Mouse (Mus musculus): Measurements from ENCODE around the gene Rps16. TPM values are rescaled to one million over a fixed set of nuclear protein-coding genes. Genes with fewer than 3 reads are reported as not detected.

Gene Rps16
- total and polyA plus RNA-seq, 2 experiments from 2014 or later = 154 to 575 TPM

DNA sequence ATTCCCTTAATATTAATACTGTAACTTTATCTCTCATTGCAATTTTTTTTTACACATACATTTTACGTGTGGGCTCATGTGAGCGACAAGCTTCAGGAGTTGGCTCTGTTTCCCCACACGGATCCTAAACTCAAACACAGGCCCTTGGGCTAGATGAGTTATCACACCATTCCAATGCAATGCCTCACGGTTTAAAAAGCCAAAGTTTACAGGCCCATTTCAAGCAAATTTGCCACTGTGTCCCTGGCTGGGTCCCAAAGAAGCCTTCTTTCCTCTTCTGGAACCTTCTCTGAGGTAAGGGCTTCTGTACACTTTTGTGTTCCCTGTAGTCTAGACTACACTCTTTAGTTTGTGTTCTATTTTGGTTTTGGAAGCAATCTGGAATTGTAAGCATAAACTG is 15.9 kb upstream of the Rps16 start:
- WGBS = 92% methylated on average over 4 of the region's 4 CpGs
- Histone ChIP-seq H3K4me2 (ENCODE audit: low read depth, low read length) (no peak overlapping the region), H3K9me3 (ENCODE audit: low read length) (no peaks in the 10 kb centered on the region), H3K27ac (no peak overlapping the region), H3K36me3 (ENCODE audit: insufficient read depth, low read length) (peaks cover 6% of the 10 kb centered on the region), H3K27me3 (ENCODE audit: insufficient read depth, low read length) (no peaks in the 10 kb centered on the region), H3K4me3 (ENCODE audit: low read length) (no peak overlapping the region), H3K9ac (replicated peaks; ENCODE audit: low read length) (no peak overlapping the region), H3K4me1 (ENCODE audit: insufficient read depth, low read length) (no peaks in the 10 kb centered on the region)
- TF ChIP-seq CTCF (IDR thresholded peaks at IDR 0.05; ENCODE audit: low read depth) = no peak
- no peak for DNase-seq (ENCODE audit: low spot score)
- no peak for ATAC-seq

DNA sequence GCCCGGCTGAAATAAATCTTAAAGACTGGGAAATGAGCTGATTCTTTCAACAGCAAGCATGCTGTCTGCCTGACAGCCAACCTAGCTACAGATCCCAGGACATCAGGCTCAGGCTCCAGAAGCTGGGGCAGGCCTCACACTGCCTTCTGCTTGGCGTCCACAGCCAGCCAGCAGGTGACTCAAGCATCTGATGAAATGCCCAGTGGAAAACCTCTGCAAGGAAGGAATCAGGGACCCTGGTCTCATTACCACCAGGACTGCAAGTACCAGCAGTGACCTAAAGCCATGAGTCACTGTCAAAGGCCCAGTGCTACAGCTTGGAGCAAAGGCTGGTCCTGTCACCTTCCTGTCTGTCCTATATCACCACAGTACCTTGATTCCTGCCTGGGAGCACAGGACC is 15.0 kb upstream of the Rps16 start:
- DNase-seq (ENCODE audit: low spot score) (no peak), ATAC-seq (no peak)
- H3K9ac ChIP-seq (replicated peaks; ENCODE audit: low read length) = no peak overlapping the region
- TF ChIP-seq CTCF (IDR thresholded peaks at IDR 0.05; ENCODE audit: low read depth) = no peak
- no peaks in the 10 kb centered on the region for H3K4me1 ChIP-seq (ENCODE audit: insufficient read depth, low read length)
- H3K9me3 ChIP-seq (ENCODE audit: low read length) = no peaks in the 10 kb centered on the region
- WGBS = 89% methylated on average over 2 of the region's 2 CpGs
- H3K4me2 ChIP-seq (ENCODE audit: low read depth, low read length) = no peak overlapping the region
- H3K27ac ChIP-seq = no peak overlapping the region
- H3K4me3 ChIP-seq (ENCODE audit: low read length) = no peak overlapping the region
- peaks cover 3% of the 10 kb centered on the region; the same call in 1 of the 2 replicates for H3K36me3 ChIP-seq (ENCODE audit: insufficient read depth, low read length)
- no peaks in the 10 kb centered on the region for H3K27me3 ChIP-seq (ENCODE audit: insufficient read depth, low read length)

DNA sequence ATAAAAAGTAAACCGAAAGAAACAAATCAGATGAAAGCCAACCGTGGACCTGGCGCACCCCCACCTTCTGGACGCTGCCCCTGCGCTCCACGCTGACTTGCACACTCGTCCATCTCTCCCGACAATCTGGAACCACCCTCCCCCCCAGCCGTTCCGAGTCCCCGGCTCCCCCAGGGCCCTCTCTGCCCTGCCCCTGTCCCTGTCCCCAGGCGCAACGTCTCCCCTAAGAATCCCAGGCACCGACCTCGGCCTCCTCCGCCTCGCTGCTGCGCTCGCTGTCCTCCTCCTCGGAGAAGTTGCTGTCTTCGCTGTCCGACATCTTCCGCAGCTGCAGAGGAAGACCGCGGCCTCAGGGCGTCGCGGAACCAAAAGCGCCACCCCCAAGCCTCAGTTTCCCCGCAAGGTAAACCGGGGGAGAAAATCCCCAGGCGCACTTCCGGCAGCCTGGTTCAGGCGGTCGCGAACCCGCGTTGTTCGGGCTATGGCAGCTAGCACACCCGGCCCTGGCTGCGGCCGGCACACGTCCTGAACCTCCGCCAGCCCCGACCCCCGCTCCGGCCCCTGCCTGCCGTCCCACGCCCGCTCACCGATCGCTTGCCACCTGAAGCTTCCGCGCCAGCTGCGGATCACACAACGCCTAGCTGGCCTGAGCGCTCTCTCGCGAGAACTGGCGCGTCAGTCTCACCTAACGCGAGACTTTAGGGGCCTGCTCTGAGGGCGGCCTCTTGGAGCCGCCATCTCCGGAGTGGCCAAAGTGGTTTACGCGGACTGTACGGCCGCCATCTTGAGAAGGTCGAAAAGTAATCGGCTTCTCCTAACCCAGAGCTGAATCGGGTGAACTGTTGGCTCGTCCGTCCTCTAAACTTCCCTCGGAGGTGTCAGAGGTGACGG is 12.1 kb upstream of the Rps16 start, which contains the start of gene Supt5:
Gene Supt5 (minus strand): TSS at position 639 of the 891 bp plus-strand sequence.
- peak within 1 kb of the TSS; percentile 91 for H3K27ac ChIP-seq
- H3K27me3 ChIP-seq (ENCODE audit: insufficient read depth, low read length) = no peaks in the 10 kb centered on the region
- ATAC-seq (peak; percentile 99), DNase-seq (ENCODE audit: low spot score) (peak; percentile 99)
- TF ChIP-seq CTCF (IDR thresholded peaks at IDR 0.05; ENCODE audit: low read depth) = no peak
- H3K36me3 ChIP-seq (ENCODE audit: insufficient read depth, low read length) = no peaks in the 10 kb centered on the region
- no peaks in the 10 kb centered on the region for H3K4me1 ChIP-seq (ENCODE audit: insufficient read depth, low read length)
- H3K4me3 ChIP-seq (ENCODE audit: low read length) = peak within 1 kb of the TSS; percentile 96
- peak within 1 kb of the TSS; percentile 86 for H3K4me2 ChIP-seq (ENCODE audit: low read depth, low read length)
- WGBS = 1% methylated on average over 77 of the region's 77 CpGs
- H3K9ac ChIP-seq (replicated peaks; ENCODE audit: low read length) = peak within 1 kb of the TSS; percentile 98
- H3K9me3 ChIP-seq (ENCODE audit: low read length) = no peaks in the 10 kb centered on the region

DNA sequence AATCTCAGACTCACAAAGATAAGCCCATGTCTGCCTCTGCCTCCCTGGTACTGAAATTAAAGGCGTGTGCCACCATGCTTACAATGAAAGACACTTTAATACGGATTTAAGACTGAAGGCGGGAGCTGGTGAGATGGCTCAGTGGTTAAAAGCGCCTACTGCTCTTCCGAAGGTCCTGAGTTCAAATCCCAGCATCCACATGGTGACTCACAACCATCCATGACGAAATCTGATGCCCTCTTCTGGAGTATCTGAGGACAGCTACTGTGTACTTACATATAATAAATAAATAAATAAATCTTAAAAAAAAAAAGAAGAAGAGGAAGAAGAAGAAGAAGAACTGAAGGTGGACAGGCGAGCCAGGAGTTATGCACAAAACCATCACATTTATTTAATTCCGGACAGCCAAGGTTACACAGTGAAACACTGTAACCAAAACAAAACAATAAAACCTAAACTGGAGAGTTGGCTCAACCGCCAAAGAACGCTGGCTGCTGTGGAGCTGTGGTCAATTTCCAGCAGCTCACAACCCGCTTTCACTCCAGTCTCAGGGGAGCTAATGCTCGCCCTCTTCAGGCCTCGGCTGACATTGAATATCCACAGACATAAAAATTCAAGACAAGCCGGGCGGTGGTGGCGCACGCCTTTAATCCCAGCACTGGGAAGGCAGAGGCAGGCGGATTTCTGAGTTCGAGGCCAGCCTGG is 11.1 kb upstream of the Rps16 start:
- no peak for ATAC-seq
- Histone ChIP-seq H3K27me3 (ENCODE audit: insufficient read depth, low read length) (no peaks in the 10 kb centered on the region), H3K9me3 (ENCODE audit: low read length) (no peaks in the 10 kb centered on the region), H3K9ac (replicated peaks; ENCODE audit: low read length) (no peak overlapping the region), H3K4me1 (ENCODE audit: insufficient read depth, low read length) (no peaks in the 10 kb centered on the region), H3K4me3 (ENCODE audit: low read length) (peak overlapping the region; percentile 96), H3K27ac (peak overlapping the region; percentile 91), H3K4me2 (ENCODE audit: low read depth, low read length) (peak overlapping the region; percentile 86), H3K36me3 (ENCODE audit: insufficient read depth, low read length) (no peaks in the 10 kb centered on the region)
- TF ChIP-seq CTCF (IDR thresholded peaks at IDR 0.05; ENCODE audit: low read depth) = peak; percentile 25; the same call in 1 of the 2 replicates
- WGBS = 76% methylated on average over 19 of the region's 19 CpGs
- peak; percentile 60 for DNase-seq (ENCODE audit: low spot score)

DNA sequence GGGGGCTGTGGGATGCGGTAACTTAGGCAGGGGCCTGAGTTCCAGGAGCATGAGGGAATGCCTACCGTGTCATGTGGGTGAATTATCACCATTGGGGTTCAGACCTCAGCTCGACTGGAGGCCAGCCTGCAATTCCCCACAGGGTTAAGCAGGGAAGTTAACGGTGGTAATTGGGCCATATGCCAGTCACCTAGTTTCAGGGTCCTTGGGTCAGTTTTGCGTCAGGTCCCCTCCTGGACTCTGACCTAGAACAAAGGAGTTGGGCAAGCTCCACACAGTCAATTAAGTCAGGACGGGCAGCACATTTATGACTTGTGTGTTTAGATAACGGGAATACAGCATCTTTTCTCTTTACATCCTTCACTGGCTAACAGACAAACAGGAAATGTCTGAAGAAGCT is 9.1 kb upstream of the Rps16 start:
- no peak overlapping the region for H3K4me2 ChIP-seq (ENCODE audit: low read depth, low read length)
- H3K9ac ChIP-seq (replicated peaks; ENCODE audit: low read length) = no peak overlapping the region
- no peak overlapping the region for H3K27ac ChIP-seq
- WGBS = 50% methylated on average over 7 of the region's 7 CpGs
- DNase-seq (ENCODE audit: low spot score) (no peak), ATAC-seq (no peak)
- no peaks in the 10 kb centered on the region for H3K9me3 ChIP-seq (ENCODE audit: low read length)
- no peaks in the 10 kb centered on the region for H3K27me3 ChIP-seq (ENCODE audit: insufficient read depth, low read length)
- H3K4me1 ChIP-seq (ENCODE audit: insufficient read depth, low read length) = no peaks in the 10 kb centered on the region
- TF ChIP-seq CTCF (IDR thresholded peaks at IDR 0.05; ENCODE audit: low read depth) = no peak
- no peaks in the 10 kb centered on the region for H3K36me3 ChIP-seq (ENCODE audit: insufficient read depth, low read length)
- H3K4me3 ChIP-seq (ENCODE audit: low read length) = no peak overlapping the region

DNA sequence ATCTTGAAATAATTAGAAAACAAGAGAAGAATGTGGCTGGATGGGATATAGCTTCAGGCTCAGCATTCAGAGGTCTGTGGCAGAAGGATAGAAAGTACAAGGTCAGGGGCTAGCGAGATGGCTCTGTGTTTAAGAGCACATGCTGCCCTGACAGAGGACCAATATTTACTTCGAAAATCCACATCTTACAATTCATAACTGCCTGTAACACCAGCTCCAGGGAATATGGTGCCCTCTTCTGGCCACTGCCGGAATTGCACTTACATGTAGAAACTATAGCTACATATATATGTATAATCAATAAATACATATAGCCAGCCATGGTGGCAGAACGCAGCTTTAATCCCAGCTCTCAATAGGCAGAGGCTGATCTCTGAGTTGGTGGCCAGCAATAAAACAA is 5.8 kb upstream of the Rps16 start:
- ATAC-seq = no peak
- H3K9me3 ChIP-seq (ENCODE audit: low read length) = no peaks in the 10 kb centered on the region
- H3K4me1 ChIP-seq (ENCODE audit: insufficient read depth, low read length) = no peaks in the 10 kb centered on the region
- peak; percentile 77 for DNase-seq (ENCODE audit: low spot score)
- no peak overlapping the region for H3K9ac ChIP-seq (replicated peaks; ENCODE audit: low read length)
- no peaks in the 10 kb centered on the region for H3K27me3 ChIP-seq (ENCODE audit: insufficient read depth, low read length)
- WGBS = 5% methylated on average over 4 of the region's 4 CpGs
- no peak overlapping the region for H3K27ac ChIP-seq
- H3K4me3 ChIP-seq (ENCODE audit: low read length) = no peak overlapping the region
- peak; percentile 91 for TF ChIP-seq CTCF (IDR thresholded peaks at IDR 0.05; ENCODE audit: low read depth)
- no peaks in the 10 kb centered on the region for H3K36me3 ChIP-seq (ENCODE audit: insufficient read depth, low read length)
- no peak overlapping the region for H3K4me2 ChIP-seq (ENCODE audit: low read depth, low read length)

Measured in hindbrain, postnatal 0 days (tissue).